Mouse (Mus musculus) lung, postnatal 25 days (tissue): ENCODE data around the gene Zfp747.
"Not testable (repeated sequence)": the region's sequence is repeated elsewhere in the genome, so short reads cannot be mapped to it uniquely, and the experiment has no call there.

Experiments used
- DNase-seq: peaks from one replicate; pipeline ENCODE4 v3.0.0; 2022; ENCODE audit warnings: low spot score

Zfp747 gene

DNA sequence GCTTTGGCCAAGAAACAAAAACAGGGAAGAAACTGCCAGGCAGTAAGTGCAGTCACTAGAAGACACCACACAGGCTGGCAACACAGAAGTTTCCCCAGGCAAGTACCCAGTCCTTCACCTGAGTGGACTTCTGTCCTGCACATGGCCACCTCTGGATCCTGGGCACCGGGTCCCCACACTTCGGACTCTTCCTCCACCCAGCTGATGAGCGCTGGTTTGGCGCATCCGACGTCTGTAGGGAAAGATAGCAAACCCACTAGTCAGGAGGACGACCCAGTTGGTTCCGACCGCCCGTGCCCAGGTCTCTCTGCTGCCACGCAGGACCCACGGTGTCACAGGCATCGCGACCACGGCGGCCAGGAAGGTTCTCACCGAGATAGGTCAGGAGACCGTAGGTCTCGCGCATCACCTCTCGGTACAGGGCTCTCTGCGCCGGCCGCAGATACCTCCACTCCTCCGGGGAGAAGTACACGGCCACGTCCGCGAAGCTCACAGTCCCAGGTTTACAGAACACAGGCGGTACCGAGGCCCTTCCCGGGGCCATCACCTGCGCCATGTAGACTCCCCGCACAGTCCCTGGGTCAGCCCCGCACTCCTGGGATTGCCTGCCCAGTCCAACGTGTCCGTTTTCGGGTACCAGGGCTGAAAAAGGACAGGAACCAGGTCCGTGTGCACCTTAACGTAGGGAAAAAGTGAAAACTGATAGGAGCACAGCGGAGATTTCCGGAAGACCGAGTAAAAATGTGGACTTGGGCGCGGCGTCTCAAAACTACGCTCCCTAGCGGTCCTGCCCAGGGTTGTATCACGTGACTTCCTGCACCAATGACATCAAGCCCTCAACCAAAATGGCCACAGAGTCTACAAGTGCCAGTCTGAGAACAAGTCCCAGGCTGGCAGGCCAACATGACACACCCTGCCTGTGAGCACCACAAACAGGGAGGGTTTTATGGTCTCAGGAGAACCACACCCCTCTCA lies at the start of gene Zfp747:
Zfp747 (minus strand) TSS at position 780 of the 975 bp plus-strand sequence.
- peak; percentile 97 for DNase-seq

DNA sequence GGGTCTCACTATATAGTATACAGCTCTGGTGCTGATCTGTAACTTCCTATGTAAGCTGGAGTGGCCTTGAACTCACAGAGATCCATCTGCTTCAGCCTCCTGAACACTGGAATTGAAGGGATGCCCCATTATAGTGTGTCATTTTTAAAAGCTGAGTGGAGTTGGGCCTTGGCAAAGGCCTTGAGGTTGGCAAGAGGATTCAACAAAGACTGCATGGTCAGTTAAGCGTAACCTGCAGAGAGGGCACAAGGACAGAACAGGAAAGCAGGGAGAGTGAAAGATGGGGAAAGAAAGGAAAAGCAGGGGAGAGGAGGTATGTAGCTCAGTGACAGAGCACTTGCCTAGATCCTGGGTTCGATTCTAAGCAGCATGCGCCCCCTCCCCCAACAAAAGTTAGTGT lies 49.4 kb upstream of the Zfp747 start:
- no peak for DNase-seq

DNA sequence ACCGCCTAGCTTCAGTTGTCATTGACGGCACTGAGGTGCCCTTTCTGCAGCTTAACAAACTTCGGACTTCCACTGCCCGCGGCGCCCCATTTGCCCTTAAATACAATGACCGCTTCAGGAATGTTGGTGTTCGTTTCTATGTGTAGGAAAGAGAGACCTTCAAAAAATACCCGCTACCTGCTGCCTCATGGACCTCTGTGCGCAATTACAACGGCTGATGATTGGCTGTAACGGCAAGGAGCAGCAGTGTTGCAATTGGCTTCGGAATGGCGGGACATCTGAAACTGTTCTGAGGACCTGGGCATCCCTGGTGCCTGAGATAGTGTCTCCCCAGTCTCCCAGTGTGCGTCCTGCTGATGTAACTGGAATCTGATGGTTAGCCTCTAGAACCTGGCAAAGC lies 46.4 kb upstream of the Zfp747 start:
- no peak for DNase-seq

DNA sequence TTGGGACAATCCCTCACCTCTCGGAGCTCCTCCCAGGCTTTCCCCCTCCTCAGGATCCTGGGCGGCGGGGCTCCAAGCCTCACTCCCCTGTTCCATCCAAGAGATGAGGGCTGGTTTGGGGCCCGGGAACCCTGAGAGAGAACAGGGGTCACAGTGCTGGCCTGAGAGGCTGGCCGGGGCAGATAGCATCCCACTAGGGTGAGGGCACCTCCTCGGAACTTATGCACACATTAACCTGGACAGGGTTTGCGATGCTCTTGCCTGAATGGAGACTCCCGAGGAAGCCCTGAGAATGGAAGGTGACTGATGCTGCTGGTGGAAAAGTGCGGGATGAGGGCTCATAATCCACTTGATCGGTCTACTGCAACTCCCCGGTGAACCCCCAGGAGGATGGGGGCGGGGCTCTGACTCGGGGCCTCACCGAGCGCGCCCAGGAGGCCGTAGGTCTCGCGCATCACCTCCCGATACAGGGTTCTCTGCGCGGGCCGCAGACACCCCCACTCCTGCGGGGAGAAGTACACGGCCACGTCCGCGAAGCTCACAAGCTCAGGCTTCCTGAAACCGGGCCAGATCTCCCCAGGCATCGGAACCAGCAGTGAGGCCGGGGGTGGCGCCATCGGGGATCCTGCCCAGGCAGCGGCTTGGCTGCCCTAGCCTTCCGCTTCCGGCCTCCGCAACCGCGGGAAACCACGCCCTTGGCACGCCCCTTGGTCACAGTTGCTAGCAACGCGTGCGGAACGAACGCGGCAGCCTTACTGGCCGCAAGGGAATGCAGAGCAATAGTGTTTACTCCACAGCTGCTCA lies 45.7 kb upstream of the Zfp747 start, which contains the start of gene Zfp688:
Zfp688 (minus strand) TSS at position 681 of the 804 bp plus-strand sequence.
- peak; percentile 97 for DNase-seq

DNA sequence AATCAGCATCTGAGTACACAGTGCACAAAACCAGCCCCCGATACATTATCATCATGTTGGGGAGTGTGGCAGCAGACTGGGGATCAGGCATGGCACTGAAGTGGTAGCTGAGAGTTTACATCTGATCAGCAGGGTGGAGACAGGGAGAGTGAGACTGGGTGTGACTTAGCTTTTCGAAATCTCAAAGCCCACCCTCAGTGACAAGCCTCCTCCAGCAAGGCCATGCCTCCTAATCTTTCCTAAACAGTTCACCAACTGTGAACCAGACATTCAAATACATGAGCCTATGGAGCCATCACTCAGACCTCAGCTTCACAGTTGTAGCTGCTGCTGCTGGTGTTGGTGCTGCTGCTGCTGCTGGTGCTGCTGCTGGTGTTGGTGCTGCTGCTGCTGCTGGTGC lies 35.6 kb upstream of the Zfp747 start:
- no peak for DNase-seq

DNA sequence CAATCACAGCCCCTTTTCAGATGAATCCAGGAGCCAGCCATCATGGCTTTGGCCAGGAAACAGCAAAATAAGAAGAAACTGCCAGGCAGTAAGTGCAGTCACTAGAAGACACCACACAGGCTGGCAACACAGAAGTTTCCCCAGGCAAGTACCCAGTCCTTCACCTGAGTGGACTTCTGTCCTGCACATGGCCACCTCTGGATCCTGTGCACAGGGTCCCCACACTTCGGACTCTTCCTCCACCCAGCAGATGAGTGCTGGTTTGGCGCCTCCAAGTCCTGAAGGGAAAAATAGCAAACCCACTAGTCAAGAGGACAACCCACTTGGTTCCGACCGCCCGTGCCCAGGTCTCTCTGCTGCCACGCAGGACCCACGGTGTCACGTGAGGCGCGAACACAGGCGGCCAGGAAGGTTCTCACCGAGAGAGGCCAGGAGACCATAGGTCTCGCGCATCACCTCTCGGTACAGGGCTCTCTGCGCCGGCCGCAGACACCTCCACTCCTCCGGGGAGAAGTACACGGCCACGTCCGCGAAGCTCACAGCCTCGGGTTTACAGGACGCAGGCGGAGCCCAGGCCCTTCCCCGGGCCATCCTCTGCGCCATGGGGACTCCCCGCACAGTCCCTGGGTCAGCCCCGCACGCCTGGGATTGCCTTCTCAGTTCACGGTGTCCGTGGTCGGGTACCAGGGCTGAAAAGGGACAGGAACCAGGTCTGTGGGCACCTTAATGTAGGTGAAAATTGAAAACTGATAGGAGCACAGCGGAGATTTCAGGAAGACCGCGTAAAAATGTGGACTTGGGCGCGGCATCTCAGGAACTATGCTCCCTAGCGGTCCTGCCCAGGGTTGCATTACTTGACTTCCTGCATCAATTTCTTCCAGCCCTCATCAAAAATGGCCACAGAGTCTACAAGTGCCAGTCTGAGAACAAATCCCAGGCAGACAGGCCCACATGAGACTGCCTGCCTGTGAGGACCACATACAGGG lies 30.4 kb upstream of the Zfp747 start, which contains the start of gene Zfp764:
Zfp764 (minus strand) TSS at position 821 of the 986 bp plus-strand sequence.
- DNase-seq = peak; percentile 91

DNA sequence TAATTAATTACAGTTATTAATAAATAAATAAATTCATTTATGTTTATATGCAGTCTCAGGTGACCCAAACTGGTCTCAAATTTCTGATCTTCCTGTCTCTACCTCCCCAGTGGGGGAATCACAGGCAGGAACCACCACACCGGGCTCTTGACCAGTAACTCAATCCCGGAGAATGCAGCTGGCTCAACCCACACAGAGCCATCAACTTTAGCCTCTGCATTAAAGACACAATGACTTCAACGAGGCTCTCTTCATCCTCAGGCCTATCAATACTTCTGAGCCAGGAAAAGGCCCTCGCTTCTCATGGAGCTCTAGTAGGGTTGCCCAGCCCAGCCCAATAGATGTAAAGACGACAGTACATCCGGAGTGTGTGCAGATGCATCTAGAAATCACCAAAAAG lies 28.3 kb upstream of the Zfp747 start:
- DNase-seq = not testable (repeated sequence)

DNA sequence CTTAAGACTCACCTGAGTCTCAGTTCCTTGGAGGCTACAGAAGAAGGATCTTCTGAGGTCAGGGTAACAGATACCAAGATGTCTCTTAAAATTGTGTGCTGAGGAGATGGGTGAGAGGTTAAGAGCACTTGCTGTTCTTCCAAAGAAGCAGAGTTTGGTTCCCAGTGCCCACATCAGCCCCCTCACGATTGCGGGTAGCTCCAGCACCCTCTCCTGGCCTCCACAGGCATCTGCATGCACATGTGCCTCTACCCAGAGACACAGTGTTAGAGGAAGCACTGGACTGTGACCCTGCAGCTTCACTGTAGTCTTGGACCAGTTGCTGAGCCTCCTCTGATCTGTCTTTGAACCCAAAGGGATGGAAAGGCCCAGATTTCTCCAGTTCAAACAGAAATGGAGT lies 27.1 kb upstream of the Zfp747 start:
- no peak for DNase-seq

DNA sequence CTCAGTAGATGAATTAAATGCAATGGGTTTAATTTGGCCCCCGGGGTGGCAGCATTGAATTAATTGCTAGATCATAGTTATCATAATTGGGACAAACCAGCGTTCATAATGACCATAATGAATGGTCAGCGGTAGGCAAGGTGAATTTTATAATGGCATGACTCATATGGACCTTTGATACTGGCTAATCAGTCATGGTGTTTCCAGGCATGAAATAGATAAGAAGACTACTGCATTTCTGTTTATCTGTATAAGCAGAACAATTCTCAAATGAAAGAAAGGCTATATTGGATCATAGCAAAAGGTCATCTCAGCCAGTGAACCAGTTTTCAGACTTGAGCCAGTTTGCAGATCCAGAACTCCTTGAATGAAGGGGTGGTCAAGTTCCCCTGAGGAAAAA lies 24.5 kb upstream of the Zfp747 start:
- no peak for DNase-seq

DNA sequence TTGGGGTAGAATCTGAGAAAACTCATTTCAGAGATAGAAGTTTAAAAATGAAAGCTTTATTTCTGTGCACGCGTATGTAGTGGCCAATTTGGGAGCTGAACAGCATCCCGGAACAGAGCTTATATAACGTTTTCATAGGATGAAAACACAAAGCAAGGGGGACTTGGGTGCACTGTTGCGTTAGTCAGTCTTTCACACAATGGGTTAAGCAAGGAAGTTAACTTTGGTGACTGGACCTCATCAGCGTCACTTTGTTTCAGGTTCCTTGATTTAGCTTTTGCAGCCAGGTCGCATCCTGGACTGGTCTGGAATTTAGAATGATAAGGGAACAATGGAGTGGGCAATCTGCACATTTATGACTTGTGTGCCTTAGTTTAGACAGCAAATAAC lies 18.1 kb upstream of the Zfp747 start:
- DNase-seq = no peak

DNA sequence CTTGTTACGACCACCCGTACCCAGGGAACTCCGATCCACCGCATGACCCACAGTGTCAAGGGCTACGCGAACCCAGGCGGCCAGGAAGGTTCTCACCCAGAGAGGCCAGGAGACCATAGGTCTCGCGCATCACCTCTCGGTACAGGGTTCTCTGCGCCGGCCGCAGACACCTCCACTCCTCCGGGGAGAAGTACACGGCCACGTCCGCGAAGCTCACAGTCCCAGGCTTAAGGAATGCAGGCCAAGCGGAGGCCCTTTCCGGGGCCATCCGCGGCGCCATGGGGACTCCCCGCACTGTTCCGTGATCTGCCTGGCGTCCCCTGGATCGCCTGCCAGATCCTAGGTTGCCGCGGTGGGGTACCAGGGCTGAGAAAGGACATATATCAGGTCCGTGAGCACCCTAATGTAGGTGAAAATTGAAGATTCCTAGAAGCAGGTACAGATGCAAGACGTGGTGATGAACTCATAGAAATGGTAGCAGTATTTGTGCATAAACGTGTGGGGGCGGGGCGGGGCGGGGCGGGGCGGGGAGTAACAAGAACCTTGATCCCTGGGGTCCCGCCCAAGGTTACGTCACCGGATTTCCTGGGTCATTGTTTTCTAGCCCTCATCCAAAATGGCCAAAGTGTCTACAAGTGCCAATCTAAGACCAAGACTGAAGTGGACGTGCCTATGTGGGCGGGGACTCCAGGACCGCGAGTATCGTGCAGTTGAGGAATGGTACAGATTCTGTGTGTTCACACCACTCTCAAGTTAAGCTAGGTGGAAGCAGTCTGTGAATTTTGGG lies 17.5 kb upstream of the Zfp747 start, which contains the start of gene E430018J23Rik:
E430018J23Rik (minus strand) TSS at position 473 of the 787 bp plus-strand sequence.
- peak; percentile 99 for DNase-seq

DNA sequence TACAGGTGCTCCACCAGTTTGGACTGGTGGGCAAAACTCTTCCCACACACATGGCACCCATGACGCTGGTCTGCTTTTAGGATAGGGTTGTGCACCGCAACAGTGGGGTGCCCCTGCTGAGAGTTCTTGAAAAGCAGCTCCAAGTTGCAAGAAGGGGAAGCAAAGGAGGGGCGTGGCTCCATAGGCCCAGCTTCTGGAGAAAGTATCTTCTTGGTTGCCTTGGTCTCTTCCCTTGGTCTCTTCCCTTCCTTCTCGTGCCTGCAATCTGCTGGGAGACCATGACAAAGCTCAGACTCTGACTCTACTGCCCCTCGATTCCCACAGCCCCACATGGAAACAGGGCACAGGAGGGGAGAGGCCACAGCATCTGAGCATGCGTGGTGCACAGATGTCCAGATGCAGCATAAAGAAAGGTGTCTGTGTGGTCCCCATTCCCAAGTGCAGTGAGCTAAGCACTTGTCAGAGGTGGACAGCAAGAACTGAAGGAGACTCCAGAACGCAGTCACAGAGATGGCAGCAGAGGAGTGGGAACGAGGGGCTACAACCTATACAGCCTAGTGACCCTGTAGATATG lies 16.5 kb upstream of the Zfp747 start:
- no peak for DNase-seq

DNA sequence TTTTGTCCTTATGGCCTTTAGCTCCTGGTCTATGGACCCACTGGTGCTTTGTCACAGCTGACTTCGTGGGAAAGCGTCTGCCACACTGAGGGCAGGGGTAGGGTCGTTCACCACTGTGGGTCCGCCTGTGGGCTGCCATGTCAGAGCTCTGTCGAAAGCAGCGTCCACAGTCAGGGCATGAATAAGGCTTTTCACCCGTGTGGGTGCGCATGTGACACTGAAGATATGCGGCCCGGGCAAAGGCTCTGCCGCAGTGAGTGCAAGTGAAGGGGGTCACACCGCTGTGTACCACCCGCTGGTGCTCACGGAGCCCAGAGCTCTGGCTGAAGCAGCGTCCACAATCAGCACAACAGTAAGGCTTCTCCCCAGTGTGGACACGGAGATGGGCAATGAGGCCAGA lies 15.7 kb upstream of the Zfp747 start:
- no peak for DNase-seq

DNA sequence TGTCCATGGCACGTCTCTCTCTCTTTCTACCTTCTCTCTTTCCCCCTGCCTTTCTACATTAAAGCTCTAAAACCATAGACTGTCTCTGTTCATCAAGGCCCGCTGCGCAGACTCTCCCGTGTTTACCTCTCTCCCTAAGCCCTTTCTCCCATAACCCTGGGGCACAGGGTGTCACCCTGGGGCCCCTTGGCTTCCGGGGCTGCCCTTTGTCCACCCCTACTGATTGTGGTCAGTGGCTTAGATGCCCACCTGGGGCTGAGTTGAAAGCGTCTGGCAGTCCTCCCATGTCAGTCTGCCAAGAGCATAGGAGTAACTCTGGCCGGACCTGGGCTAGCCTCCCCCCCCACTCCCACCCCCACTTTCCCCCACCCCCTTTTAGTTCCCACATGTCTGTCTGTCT lies 14.5 kb upstream of the Zfp747 start:
- DNase-seq = no peak

DNA sequence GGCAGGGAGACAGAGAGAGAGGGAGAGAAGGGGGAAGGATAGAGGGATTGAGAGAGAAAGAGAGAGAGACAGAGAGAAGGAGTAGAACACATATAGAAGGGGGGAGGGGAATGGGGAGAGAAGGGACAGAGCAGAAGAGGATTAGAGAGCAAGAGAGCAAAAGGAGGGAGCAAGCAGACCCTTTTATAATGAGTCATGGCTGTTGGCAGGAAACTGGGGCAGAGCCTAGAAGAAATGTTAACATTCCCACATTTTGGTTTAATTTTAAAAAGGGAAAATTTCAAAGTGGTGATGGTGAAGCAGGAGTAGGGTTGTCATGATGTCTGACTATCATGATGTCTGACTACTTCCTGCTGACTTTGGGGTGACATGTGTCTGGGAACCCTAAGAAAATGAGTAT lies 12.4 kb upstream of the Zfp747 start:
- not testable (repeated sequence) for DNase-seq

DNA sequence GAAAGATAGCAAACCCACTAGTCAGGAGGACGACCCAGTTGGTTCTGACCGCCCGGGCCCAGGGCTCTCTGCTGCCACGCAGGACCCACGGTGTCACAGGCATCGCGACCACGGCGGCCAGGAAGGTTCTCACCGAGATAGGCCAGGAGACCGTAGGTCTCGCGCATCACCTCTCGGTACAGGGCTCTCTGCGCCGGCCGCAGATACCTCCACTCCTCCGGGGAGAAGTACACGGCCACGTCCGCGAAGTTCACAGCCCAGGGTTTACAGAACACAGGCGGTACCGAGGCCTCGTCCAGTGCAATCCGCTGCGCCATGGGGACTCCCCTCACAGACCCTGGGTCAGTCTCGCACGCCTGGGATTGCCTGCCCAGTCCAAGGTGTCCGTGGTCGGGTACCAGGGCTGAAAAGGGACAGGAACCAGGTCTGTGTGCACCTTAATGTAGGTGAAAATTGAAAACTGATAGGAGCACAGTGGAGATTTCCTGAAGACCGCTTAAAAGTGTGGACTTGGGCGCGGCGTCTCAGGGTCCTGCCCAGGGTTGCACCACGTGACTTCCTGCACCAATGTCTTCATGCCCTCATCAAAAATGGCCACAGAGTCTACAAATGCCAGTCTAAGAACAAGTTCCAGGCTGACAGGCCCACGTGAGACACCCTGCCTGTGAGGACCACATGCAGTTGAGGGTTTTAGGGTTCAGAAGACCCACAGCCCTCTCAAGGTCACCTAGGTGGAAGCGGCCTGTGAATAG lies 11.0 kb upstream of the Zfp747 start, which contains the start of gene 9130019O22Rik:
9130019O22Rik (minus strand) TSS at position 526 of the 752 bp plus-strand sequence.
- peak; percentile 95 for DNase-seq

DNA sequence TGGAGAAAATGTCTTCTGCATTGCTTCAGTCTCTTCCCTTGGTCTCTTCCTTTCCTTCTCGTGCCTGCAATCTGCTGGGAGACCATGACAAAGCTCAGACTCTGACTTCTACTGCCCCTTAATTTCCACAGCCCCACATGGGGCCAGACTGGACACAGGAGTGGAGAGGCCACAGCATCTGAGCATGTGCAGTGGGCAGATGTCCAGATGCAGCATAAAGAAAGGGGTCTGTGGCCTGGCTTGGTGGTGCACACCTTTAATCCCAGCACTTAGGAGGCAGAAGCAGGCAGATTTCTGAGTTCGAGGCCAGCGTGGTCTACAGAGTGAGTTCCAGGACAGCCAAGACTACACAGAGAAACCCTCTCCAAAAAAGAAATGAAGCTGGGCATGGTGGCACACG lies 9.7 kb upstream of the Zfp747 start:
- DNase-seq = not testable (repeated sequence)

DNA sequence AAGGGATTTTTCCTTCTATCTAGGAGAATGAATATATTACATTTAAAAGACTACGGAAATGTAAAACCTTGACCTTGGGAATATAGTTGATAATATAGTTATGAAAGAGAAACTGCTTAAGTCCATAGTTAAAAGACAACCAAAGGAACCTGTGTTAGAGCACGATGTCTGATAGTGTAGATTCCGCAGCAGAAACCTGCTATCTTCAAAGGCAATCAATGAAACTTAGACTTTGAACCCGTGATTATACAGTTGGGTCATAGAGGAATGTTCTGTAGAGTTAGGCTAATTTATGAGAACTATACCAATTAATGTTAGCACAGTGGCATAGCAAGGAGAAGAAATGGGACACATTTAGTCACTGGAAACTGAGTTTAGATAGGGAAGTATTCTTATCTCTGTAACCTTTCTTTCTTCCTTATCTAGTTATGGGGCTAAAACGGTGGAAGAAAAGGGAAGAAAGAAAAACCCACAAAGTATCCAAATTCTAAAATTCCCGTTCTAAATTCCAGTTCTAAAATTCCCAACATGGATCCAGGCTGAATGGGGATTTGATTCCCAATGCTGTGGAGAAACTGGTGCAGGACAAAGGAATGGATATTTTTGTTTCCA lies 2.6 kb upstream of the Zfp747 start:
- DNase-seq = no peak

DNA sequence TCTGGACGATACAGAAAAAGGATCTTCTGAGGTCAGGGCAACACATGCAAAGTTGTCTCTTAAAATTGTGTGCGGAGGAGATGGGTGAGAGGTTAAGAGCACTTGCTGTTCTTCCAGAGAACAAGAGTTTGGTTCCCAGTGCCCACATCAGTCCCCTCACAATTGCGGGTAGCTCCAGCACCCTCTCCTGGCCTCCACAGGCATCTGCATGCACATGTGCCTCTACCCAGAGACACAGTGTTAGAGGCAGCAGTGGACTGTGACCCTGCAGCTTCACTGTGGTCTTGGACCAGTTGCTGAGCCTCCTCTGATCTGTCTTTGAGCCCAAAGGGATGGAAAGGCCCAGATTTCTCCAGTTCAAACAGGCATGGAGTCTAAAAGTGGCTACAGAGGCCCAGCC lies 4.0 kb downstream of the Zfp747 start:
- DNase-seq = not testable (repeated sequence)
